Mouse (Mus musculus) heart, postnatal 0 days (tissue): ENCODE results near the gene A730049H05Rik. TPM values are rescaled to one million over a fixed set of nuclear protein-coding genes. Genes with fewer than 3 reads are reported as not detected.

Experiments
- ATAC-seq: fragments of 200-750 bp; cut with Nextera tagmentation; 2 replicates; pipeline ENCODE4 v1.8.0; 2017; ENCODE audit warnings: low read depth, moderate number of reproducible peaks, moderate library complexity; ENCODE audit not compliant: insufficient read depth
- DNase-seq: peaks from one replicate; pipeline ENCODE4 v3.0.0-alpha.2; 2016; ENCODE audit warnings: low spot score
- H3K27ac ChIP-seq: fragments of 300-500 bp; sonication (generic); 2 replicates; pipeline ENCODE4 v1.5.1; 2014; ENCODE audit warnings: low read depth, mild to moderate bottlenecking
- H3K27me3 ChIP-seq: fragments of 300-500 bp; sonication (generic); 2 replicates; pipeline ENCODE4 v1.6.1; 2014; ENCODE audit warnings: low read length, mixed read lengths; ENCODE audit not compliant: control insufficient read depth, insufficient read depth
- H3K36me3 ChIP-seq: fragments of 300-500 bp; sonication (generic); replicated peaks from 2 replicates; pipeline ENCODE4 v1.6.1; 2014; ENCODE audit warnings: low read length, mixed read lengths; ENCODE audit not compliant: control insufficient read depth, insufficient read depth
- H3K4me1 ChIP-seq: fragments of 300-500 bp; sonication (generic); 2 replicates; pipeline ENCODE4 v1.6.1; 2014; ENCODE audit warnings: antibody characterized with exemption; ENCODE audit not compliant: control insufficient read depth, insufficient read depth
- H3K4me2 ChIP-seq: fragments of 300-500 bp; sonication (generic); 2 replicates; pipeline ENCODE4 v1.6.1; 2014; ENCODE audit warnings: low read depth, mild to moderate bottlenecking, low read length, moderate library complexity
- H3K4me3 ChIP-seq: fragments of 300-500 bp; sonication (generic); 2 replicates; pipeline ENCODE4 v1.5.1; 2014; ENCODE audit warnings: low read depth, low read length
- H3K9ac ChIP-seq: fragments of 300-500 bp; sonication (generic); replicated peaks from 2 replicates; pipeline ENCODE4 v1.6.1; 2014; ENCODE audit warnings: low read depth, low read length, mixed read lengths
- H3K9me3 ChIP-seq: fragments of 300-500 bp; sonication (generic); replicated peaks from 2 replicates; pipeline ENCODE4 v1.6.1; 2016; ENCODE audit warnings: low read length; ENCODE audit not compliant: control insufficient read depth
- CTCF ChIP-seq: IDR thresholded peaks from 2 replicates; pipeline ENCODE4 v1.5.1; 2016; ENCODE audit warnings: antibody characterized with exemption, control low read depth, low read depth
- EP300 ChIP-seq: IDR thresholded peaks from 2 replicates; pipeline ENCODE4 v1.6.1; 2016; ENCODE audit warnings: antibody characterized with exemption, low read depth
- WGBS: fragments of 180-500 bp; shearing (Covaris S2); extraction: QIAGEN DNeasy Blood & Tissue Kit; methylation state at CpG from one replicate; pipeline ENCODE4 v1.1.7; 2014; 5-methylcytosine and 5-hydroxymethylcytosine counted together
- polyA plus RNA-seq: library from polyadenylated mRNA; unstranded; fragments of >200 nt; fragmentation: Nextera tagmentation; extraction: Ambion mirVana; gene quantifications from 2 replicates; pipeline ENCODE4 v1.2.1, GENCODE M21; 2015
- total RNA-seq: library from RNA; depleted of rRNA; stranded (reverse); fragments of >200 nt; gene quantifications from 2 replicates; pipeline ENCODE4 v1.2.3, GENCODE M21; 2014; ENCODE audit warnings: low replicate concordance

A730049H05Rik gene
- total and polyA plus RNA-seq, 2 experiments from 2014 or later = 0.46 to 1.7 TPM

DNA sequence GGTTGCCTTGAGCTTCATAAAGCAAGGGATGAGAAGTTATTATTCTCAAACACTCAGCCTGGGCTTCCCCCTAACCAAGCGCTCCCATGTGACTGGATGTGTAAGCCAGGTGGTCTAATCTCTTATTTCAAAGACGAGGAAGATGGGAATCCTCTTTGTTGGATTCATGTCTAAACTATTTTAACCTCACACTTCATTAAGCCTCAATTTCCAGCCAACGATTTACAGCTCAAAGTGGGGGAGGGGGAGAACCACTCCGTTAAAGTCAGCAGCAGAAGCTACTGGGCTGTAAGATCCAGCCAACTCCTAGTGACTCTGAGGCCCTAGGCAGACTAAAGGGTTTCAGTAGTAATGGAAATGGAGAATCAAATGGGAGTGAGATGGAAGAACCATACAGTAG lies 55.5 kb downstream of the A730049H05Rik start:
- H3K4me1 ChIP-seq = peaks cover 32% of the 10 kb centered on the region; the same call in 1 of the 2 replicates
- peak overlapping the region; percentile 21; the same call in 1 of the 2 replicates for H3K27ac ChIP-seq
- DNase-seq (no peak), ATAC-seq (no peak)
- no peak overlapping the region for H3K4me2 ChIP-seq
- no peak overlapping the region for H3K4me3 ChIP-seq
- 59% methylated on average over 4 of the region's 4 CpGs for WGBS
- no peak overlapping the region for H3K9ac ChIP-seq
- peaks cover 43% of the 10 kb centered on the region for H3K36me3 ChIP-seq
- H3K9me3 ChIP-seq = no peaks in the 10 kb centered on the region
- no peaks in the 10 kb centered on the region for H3K27me3 ChIP-seq
- TF ChIP-seq CTCF = no peak
- no peak for TF ChIP-seq EP300

DNA sequence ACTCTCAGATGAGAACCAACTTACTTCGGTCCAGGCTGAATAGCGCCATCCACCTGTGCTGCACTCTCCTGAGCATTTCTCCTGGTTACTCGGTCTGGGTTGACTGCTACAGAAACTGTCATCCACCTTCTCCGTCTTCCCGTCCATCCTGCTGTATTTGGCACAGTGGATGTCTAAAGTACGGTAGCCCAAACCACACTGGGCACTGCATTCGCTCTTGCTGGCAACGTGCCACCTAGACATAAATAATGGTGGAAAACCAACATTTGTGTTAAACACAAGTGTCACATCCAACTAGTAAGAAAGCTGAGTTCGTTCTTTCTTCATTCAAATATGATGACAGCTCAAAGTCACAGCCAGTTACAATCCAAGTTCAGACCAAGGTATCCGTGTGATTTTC lies 56.5 kb downstream of the A730049H05Rik start:
- no peaks in the 10 kb centered on the region for H3K9me3 ChIP-seq
- H3K27me3 ChIP-seq = no peaks in the 10 kb centered on the region
- ATAC-seq = no peak
- no peak overlapping the region for H3K9ac ChIP-seq
- H3K27ac ChIP-seq = no peak overlapping the region
- H3K36me3 ChIP-seq = peaks cover 46% of the 10 kb centered on the region
- 89% methylated on average over 10 of the region's 10 CpGs for WGBS
- H3K4me3 ChIP-seq = no peak overlapping the region
- H3K4me1 ChIP-seq = peaks cover 28% of the 10 kb centered on the region; the same call in 1 of the 2 replicates
- no peak overlapping the region for H3K4me2 ChIP-seq
- DNase-seq = no peak
- TF ChIP-seq CTCF (no peak), EP300 (no peak)

- Histone ChIP-seq H3K27ac (peak overlapping the region; percentile 61), H3K4me3 (no peak overlapping the region), H3K9me3 (no peaks in the 10 kb centered on the region), H3K4me2 (no peak overlapping the region), H3K9ac (no peak overlapping the region), H3K27me3 (no peaks in the 10 kb centered on the region), H3K36me3 (peaks cover 56% of the 10 kb centered on the region), H3K4me1 (peaks cover 18% of the 10 kb centered on the region; the same call in 1 of the 2 replicates)
- TF ChIP-seq CTCF (no peak), EP300 (peak; percentile 97)
- peak; percentile 59 for DNase-seq
- 23% methylated on average over 5 of the region's 5 CpGs for WGBS
- peak; percentile 53 for ATAC-seq
Observed at GRCm38 (mm10) chr6:92874854-92875253, 58.6 kb downstream of the A730049H05Rik start.

DNA sequence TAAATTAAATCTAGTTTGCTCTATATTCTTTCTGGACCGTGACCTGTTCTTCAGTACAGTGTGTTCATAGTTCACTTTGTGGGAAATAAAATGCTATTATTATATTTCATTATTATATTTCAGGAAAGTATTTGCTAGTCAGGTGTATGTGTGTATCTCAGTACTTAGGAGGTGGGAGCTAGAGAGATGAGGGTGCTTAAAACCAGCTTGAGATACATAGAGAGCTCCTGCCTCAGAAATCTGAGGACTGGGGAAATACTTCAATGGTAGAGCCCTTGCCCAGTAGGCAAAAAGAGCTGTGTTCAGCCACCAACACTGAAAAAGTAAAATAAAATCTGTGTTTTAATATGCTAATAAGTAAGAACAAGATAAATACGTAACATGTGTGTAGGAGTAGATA lies 59.1 kb downstream of the A730049H05Rik start:
- no peak for ATAC-seq

DNA sequence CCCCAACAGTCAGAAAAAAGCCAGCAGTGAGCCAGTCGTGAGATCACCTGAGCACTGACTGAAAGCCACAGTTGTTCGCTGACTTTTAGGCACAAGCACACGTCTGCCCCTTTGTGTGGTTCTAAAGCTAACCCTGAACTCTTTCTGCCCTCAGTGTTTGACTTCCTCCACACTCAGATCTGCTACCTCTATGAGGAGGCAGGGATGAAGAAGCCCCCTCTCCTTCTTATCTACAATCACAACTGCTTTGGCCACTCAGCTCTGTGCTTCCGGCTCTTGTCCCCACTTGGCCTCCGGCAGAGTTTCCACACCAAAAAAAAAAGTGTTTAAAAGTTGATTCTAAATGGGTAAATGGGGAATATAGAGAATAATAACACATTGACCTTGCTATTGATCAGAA lies 59.8 kb downstream of the A730049H05Rik start:
- no peaks in the 10 kb centered on the region for H3K27me3 ChIP-seq
- H3K9me3 ChIP-seq = no peaks in the 10 kb centered on the region
- no peak for ATAC-seq
- H3K4me2 ChIP-seq = no peak overlapping the region
- H3K27ac ChIP-seq = peak overlapping the region; percentile 61; the same call in 1 of the 2 replicates
- 42% methylated on average over 5 of the region's 5 CpGs for WGBS
- no peak for DNase-seq
- H3K4me3 ChIP-seq = no peak overlapping the region
- peaks cover 65% of the 10 kb centered on the region for H3K36me3 ChIP-seq
- H3K4me1 ChIP-seq = peaks cover 13% of the 10 kb centered on the region; the same call in 1 of the 2 replicates
- TF ChIP-seq EP300 (no peak), CTCF (no peak)
- no peak overlapping the region for H3K9ac ChIP-seq

More for the DNA sequence above, 59.1 kb downstream of the A730049H05Rik start:
- Histone ChIP-seq H3K9ac (no peak overlapping the region), H3K4me3 (no peak overlapping the region), H3K9me3 (no peaks in the 10 kb centered on the region), H3K4me1 (peaks cover 13% of the 10 kb centered on the region; the same call in 1 of the 2 replicates), H3K36me3 (peaks cover 60% of the 10 kb centered on the region), H3K27me3 (no peaks in the 10 kb centered on the region), H3K4me2 (no peak overlapping the region), H3K27ac (peak overlapping the region; percentile 61)
- 80% methylated on average over 2 of the region's 2 CpGs for WGBS
- no peak for TF ChIP-seq CTCF
- no peak for TF ChIP-seq EP300
- DNase-seq = no peak

DNA sequence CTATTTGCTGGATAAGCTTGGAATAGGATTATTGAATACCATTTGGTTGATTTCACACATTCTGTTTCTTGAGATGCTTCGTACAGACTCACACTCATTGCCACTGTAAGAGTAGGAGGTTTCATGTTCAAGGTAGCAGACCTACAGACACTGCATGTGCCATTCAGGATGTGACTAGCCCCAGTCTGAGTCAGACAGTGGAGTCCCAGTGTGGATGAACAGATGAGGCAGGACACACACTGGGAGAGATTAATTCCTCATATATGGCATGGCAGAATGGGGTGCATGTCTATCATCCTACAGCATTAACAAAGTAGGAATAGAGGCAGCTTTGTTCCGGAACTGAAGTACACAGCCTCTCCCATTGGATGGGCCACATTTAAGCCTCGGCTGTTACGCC lies 61.0 kb downstream of the A730049H05Rik start:
- no peak for DNase-seq
- 99% methylated on average over 4 of the region's 4 CpGs for WGBS
- Histone ChIP-seq H3K9me3 (no peaks in the 10 kb centered on the region), H3K4me2 (no peak overlapping the region), H3K9ac (no peak overlapping the region), H3K27me3 (no peaks in the 10 kb centered on the region), H3K27ac (no peak overlapping the region), H3K4me1 (peaks cover 13% of the 10 kb centered on the region; the same call in 1 of the 2 replicates), H3K4me3 (no peak overlapping the region), H3K36me3 (peaks cover 60% of the 10 kb centered on the region)
- ATAC-seq = no peak
- no peak for TF ChIP-seq EP300
